Mouse (Mus musculus) limb, embryonic 11.5 days (tissue): ENCODE measurements around the gene Rbm31y. TPM values are rescaled to one million over a fixed set of nuclear protein-coding genes. Genes with fewer than 3 reads are reported as not detected.
"Not testable (repeated sequence)": the region's sequence is repeated elsewhere in the genome, so short reads cannot be mapped to it uniquely, and the experiment has no call there.

ENCODE experiments used
- ATAC-seq: fragments of 200-750 bp; cut with Nextera tagmentation; 2 replicates; pipeline ENCODE4 v1.8.0; 2017; ENCODE audit warnings: low read depth; ENCODE audit not compliant: insufficient number of reproducible peaks, low FRiP score, low TSS enrichment
- DNase-seq: peaks from one replicate; pipeline ENCODE4 v3.0.0-alpha.2; 2015; ENCODE audit warnings: low spot score
- H3K27ac ChIP-seq: fragments of 300-500 bp; sonication (generic); replicated peaks from 2 replicates; pipeline ENCODE4 v1.5.1; 2014; ENCODE audit warnings: low read depth, mild to moderate bottlenecking, low read length
- H3K27me3 ChIP-seq: fragments of 300-500 bp; sonication (generic); 2 replicates; pipeline ENCODE4 v1.6.1; 2014; ENCODE audit warnings: mild to moderate bottlenecking, low read length, mixed read lengths; ENCODE audit not compliant: control insufficient read depth, insufficient read depth
- H3K36me3 ChIP-seq: fragments of 300-500 bp; sonication (generic); 2 replicates; pipeline ENCODE4 v1.6.1; 2014; ENCODE audit warnings: mild to moderate bottlenecking, low read length, moderate library complexity, mixed read lengths; ENCODE audit not compliant: control insufficient read depth, insufficient read depth
- H3K4me1 ChIP-seq: fragments of 300-500 bp; sonication (generic); 2 replicates; pipeline ENCODE4 v1.6.1; 2014; ENCODE audit warnings: low read length, mixed read lengths; ENCODE audit not compliant: control insufficient read depth, insufficient read depth
- H3K4me2 ChIP-seq: fragments of 300-500 bp; sonication (generic); 2 replicates; pipeline ENCODE4 v1.6.1; 2014; ENCODE audit warnings: low read depth, mild to moderate bottlenecking, moderate library complexity; ENCODE audit not compliant: severe bottlenecking
- H3K4me3 ChIP-seq: fragments of 300-500 bp; sonication (generic); 2 replicates; pipeline ENCODE4 v1.5.1; 2014; ENCODE audit warnings: low read depth, low read length
- H3K9ac ChIP-seq: fragments of 300-500 bp; sonication (generic); 2 replicates; pipeline ENCODE4 v1.6.1; 2014; ENCODE audit warnings: mild to moderate bottlenecking, low read length
- H3K9me3 ChIP-seq: fragments of 300-500 bp; sonication (generic); 2 replicates; pipeline ENCODE4 v1.6.1; 2016; ENCODE audit warnings: low read length; ENCODE audit not compliant: control insufficient read depth
- whole genome bisulfite sequencing: fragments of 180-500 bp; shearing (Covaris S2); extraction: QIAGEN DNeasy Blood & Tissue Kit; methylation state at CpG from one replicate; pipeline ENCODE4 v1.1.7; 2014; 5-methylcytosine and 5-hydroxymethylcytosine counted together
- polyA plus RNA-seq: library from polyadenylated mRNA; unstranded; fragments of >200 nt; fragmentation: Nextera tagmentation; extraction: Ambion mirVana; gene quantifications from 2 replicates; pipeline ENCODE4 v1.2.1, GENCODE M21; 2014

The Rbm31y gene
- polyA plus RNA-seq = not detected in 2 replicates

DNA sequence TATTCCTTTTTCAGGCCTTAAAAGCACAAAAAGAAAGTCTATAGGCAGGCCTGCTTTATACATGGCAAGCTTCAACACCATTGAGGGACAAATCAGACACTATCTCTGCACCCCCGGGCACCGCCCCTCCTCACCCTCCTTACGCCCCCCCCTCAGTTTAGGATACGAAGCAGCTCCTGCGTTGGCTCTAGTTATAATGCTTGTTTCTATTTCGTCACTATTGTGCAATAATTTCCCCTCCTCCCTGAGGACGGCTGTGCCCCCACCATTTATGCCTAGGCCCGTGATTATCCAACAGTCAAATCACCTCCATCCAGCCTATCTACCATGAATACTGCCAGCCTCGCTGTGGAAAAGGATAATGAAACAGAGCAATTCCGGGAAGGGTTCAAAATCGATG is at the start of gene Rbm31y:
TSS of gene Rbm31y (plus strand) at position 301 of the 400 bp plus-strand sequence.
- H3K4me1 ChIP-seq, H3K9me3 ChIP-seq, H3K4me3 ChIP-seq, DNase-seq, H3K9ac ChIP-seq, ATAC-seq, H3K4me2 ChIP-seq, H3K36me3 ChIP-seq, H3K27me3 ChIP-seq, H3K27ac ChIP-seq: not testable (repeated sequence)
- WGBS = no CpG with 5 or more reads among the region's 11 CpGs
